Mouse (Mus musculus): ENCODE measurements at regions not wholly inside any gene's neighbourhood (a gene's known extent, or its start where the extent isn't known, plus 50 kb on each side); places are given as distances from the start of the nearest gene placed in this dataset.

DNA sequence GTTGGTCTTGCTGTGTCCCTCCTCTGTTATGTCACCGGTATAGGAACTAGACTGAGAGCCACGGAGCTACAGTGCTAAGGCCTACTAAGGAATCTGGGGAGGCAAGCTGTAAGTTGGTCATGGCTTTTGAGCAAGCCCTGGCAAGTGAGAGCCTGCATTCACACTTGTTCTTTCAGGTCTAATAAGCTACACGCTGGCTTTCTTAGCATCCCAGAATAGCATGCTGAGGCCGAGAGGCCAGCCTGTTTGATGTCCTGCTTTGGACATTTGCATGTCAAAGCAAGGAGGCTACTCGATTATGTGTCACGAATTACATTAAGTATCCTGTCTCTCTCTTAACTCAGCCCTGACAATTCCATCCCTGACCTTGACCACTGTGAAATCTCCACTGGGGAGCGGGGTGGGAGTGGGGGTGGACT is 481.5 kb downstream of the Tns1 start:
- TF ChIP-seq POLR2A (IDR thresholded peaks at IDR 0.05; ENCODE audit: borderline replicate concordance, insufficient read depth, low read length): no peak
- TF ChIP-seq CTCF (IDR thresholded peaks at IDR 0.05; ENCODE audit: borderline replicate concordance, insufficient read depth, low read depth, low read length): no peak

Data from cerebellum, adult 2 months (tissue).